Mouse (Mus musculus): Measurements from ENCODE around the gene Wfs1. TPM values are rescaled to one million over a fixed set of nuclear protein-coding genes. Genes with fewer than 3 reads are reported as not detected.

The Wfs1 gene
- 52.2 TPM for polyA plus RNA-seq (2015; fragmentation: Illumina TruSeq; extraction: RNeasy Lipid Tissue Mini Kit (QIAGEN cat#74804); ENCODE audit: low read depth, low replicate concordance)

DNA sequence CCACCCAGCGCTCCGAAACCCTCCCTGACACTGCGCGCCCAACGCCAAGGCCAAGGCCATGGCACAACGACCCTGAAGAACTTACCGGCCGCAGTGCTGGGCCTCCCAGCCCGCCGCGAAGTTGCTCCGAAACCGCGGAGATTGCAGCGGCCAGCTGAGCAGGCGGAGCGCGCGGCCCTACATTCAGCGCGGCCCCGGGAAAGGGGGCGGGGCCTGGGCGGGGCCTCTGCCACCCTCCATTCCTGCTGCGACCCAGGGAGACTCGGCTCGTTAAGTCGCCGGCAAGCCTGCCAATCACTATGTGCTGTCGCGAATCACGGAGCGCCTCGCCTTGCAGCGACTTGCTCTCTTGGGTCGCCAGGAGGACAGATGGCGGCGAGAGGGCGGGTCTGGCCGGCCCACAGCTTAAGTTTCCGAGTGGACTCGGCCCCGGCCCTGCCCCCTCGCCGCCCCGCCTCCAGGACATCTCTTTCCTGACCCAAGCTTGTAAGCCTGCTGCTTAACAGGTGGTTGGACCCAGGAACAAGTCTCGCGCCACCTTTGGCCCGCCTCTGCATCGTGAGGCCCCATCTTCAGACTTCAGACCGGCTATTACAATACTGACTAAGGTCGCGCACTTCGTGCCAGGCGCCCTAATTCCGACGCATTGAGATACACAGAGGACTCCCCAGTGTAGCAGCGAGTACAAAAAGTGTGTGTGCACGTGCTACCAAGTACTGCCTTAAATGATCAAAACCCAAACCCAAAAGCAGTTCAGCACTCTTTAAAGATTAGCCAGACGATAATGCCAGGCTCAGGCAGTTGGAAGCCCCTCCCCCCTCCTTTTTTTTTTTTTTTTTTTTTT lies at the start of gene Wfs1:
Gene Wfs1 (minus strand): TSS at position 425 of the 844 bp plus-strand sequence.

Other genes with a start within 250 kb of the Wfs1 start
- 16.7 TPM for gene Bloc1s4, start 240.6 kb downstream of the Wfs1 start, polyA plus RNA-seq (2015; fragmentation: Illumina TruSeq; extraction: RNeasy Lipid Tissue Mini Kit (QIAGEN cat#74804); ENCODE audit: low read depth, low replicate concordance)
- gene Mrfap1, start 192.4 kb downstream of the Wfs1 start, polyA plus RNA-seq (2015; fragmentation: Illumina TruSeq; extraction: RNeasy Lipid Tissue Mini Kit (QIAGEN cat#74804); ENCODE audit: low read depth, low replicate concordance) = 416 TPM
- gene Man2b2, start 158.6 kb downstream of the Wfs1 start, polyA plus RNA-seq (2015; fragmentation: Illumina TruSeq; extraction: RNeasy Lipid Tissue Mini Kit (QIAGEN cat#74804); ENCODE audit: low read depth, low replicate concordance) = 16.7 TPM
- gene Ppp2r2c, start 120.7 kb downstream of the Wfs1 start, polyA plus RNA-seq (2015; fragmentation: Illumina TruSeq; extraction: RNeasy Lipid Tissue Mini Kit (QIAGEN cat#74804); ENCODE audit: low read depth, low replicate concordance) = 353 TPM
- 17.5 TPM for gene Gm1043, start 96.2 kb upstream of the Wfs1 start, polyA plus RNA-seq (2015; fragmentation: Illumina TruSeq; extraction: RNeasy Lipid Tissue Mini Kit (QIAGEN cat#74804); ENCODE audit: low read depth, low replicate concordance)

Measured in brain, adult 10 weeks (tissue).